Comparison of ENCODE assay signal across 14 mouse cellular contexts in the genomic region with DNA sequence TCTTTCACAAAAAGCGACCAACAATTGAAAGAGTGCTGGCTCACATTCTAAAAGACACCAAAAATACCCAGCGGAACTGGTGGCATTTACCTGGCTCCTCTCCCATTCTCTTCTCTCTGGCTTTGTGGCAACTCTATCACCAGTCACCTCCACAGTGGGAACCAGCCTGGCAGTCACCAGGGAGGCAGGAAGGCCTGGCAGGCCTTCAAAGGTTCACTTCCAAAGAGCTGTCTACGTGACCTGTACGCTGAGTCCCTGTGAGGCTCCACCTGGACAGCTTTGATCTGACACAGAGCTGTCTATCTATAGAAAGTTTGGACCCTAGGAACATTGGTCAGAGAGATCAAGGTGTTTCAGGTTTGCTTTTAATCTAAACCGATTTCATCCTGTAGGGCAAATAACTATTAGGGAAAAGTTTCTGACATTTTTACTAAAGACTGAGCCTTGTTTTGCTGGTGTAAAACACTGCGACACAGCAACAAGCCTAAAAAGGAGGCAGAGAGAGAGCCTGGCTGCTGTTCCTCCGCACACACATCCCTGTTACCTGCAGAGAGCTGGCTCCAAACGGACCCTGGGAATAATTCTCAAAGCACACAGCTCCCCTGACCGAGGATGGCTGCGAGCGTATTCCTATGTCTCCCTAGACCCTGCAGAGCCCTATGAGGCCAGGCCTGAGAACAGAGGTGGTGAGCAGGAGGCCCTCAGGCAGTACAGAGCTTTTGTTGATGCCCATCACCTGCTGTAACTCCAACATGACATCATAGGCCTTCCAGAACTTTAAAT. TPM values are rescaled to one million over a fixed set of nuclear protein-coding genes. Genes with fewer than 3 reads are reported as not detected.
DNase-seq lines count a peak whose midpoint lies in the region; TF ChIP-seq lines count a peak whose summit lies in the region.
"Had no signal": no experiment of that assay in that cellular context is flagged by ENCODE, and none has a peak within 500 bp of the region (broad histone marks: within the 10 kb centered on the region; RNA-seq: fewer than 3 reads in every experiment).

No protein-coding gene starts in this region.

- no peak overlapping the region for H3K27ac ChIP-seq in liver, adult 2 months (replicated peaks; ENCODE audit: insufficient read depth, low read depth, low read length)
- H3K27ac ChIP-seq: forebrain, embryonic 15.5 days; hindbrain, postnatal 0 days; neural tube, embryonic 13.5 days had no signal

- TF ChIP-seq POLR2A in liver, adult 2 months (IDR thresholded peaks at IDR 0.05; ENCODE audit: extremely low read depth, insufficient read depth, low read length) = no peak

- H3K27me3 ChIP-seq in liver, adult 2 months (ENCODE audit: control insufficient read depth, insufficient read depth, low read length) = no peaks in the 10 kb centered on the region
- H3K27me3 ChIP-seq: forebrain, embryonic 15.5 days; neural tube, embryonic 13.5 days had no signal

- H3K4me1 ChIP-seq in liver, adult 2 months (ENCODE audit: control insufficient read depth, insufficient read depth, low read length) = peaks cover 19% of the 10 kb centered on the region

- peaks cover 30% of the 10 kb centered on the region; the same call in 1 of the 2 replicates for H3K79me2 ChIP-seq in liver, adult 2 months (ENCODE audit: control insufficient read depth, insufficient read depth, low read length)

- intact Hi-C loops in heart, postnatal 14 days (cut with DNase I) = no loop called here

- H3K36me3 ChIP-seq in liver, adult 2 months (ENCODE audit: control insufficient read depth, insufficient read depth, low read length) = no peaks in the 10 kb centered on the region
- H3K36me3 ChIP-seq: forebrain, embryonic 15.5 days; neural tube, embryonic 13.5 days had no signal

- 51% methylated on average over 11 of the region's 11 CpGs for WGBS in liver, adult 2 months

- TF ChIP-seq CTCF in liver, adult 2 months (IDR thresholded peaks at IDR 0.05; ENCODE audit: low read depth, low read length) = no peak

- H3K4me3 ChIP-seq in liver, adult 2 months (ENCODE audit: insufficient read depth, low read depth, low read length) = no peak overlapping the region
- H3K4me3 ChIP-seq: erythroblast, embryonic 14.5 days; forebrain, embryonic 15.5 days; neural tube, embryonic 13.5 days had no signal

- H3K9ac ChIP-seq in liver, adult 2 months (ENCODE audit: low read depth, low read length) = no peak overlapping the region
- H3K9ac ChIP-seq: forebrain, embryonic 15.5 days; neural tube, embryonic 13.5 days had no signal

- DNase-seq in heart, adult 11 months = peak; percentile 94
- DNase-seq in heart, postnatal 14 days = no peak
- DNase-seq in liver, adult 2 months (ENCODE audit: extremely low read depth, low read depth, low spot score) = peak; percentile 82
- no peak for DNase-seq in liver
- peak; percentile 86 for DNase-seq in cerebellum, adult 11 months
- DNase-seq in cerebellum, postnatal 14 days = peak; percentile 75 to 90
- no peak for DNase-seq in thymus, postnatal 10 days (ENCODE audit: low spot score in 2 of 2)
- no peak for DNase-seq in layer of hippocampus, adult 11-12 months (ENCODE audit: low spot score)
- DNase-seq: gastrocnemius, postnatal 14 days; right cerebral cortex, postnatal 4 days had no signal

RNA-seq across cellular contexts. Expression of a gene that starts 40.7 kb away (rescaled TPM):
- 10 to 100 TPM; 40.1 to 42.7 TPM for total RNA-seq in heart, postnatal 14 days (2021)
- 10.2 and 12.2 TPM in 2 replicates for total RNA-seq in liver, adult 2 months (2014; rRNA removed)
- polyA plus RNA-seq in liver, adult 2 months (2012; rRNA removed) = 6.1 and 6.3 TPM in 2 replicates

Comparison
In these comparisons a context has a peak if more than half of its experiments do, and no peak if none do; other contexts are left out.
1. DNase-seq: peak in heart, adult 11 months (single experiment), liver, adult 2 months (single experiment), cerebellum, adult 11 months (single experiment) and cerebellum, postnatal 14 days (2 of 2); none in heart, postnatal 14 days (0 of 2), liver (single experiment), thymus, postnatal 10 days (0 of 2) and layer of hippocampus, adult 11-12 months (single experiment).